Mouse (Mus musculus) cerebellum, adult 8-10 months (tissue): ENCODE measurements around the gene Gm20388.

Experiments
- DNase-seq: peaks from one replicate; pipeline ENCODE4 v3.0.0; 2022

Gm20388 gene

GRCm38 (mm10) chr8:122529159-122529558 lies 2618.5 kb downstream of the Gm20388 start:
- no peak for DNase-seq

DNA sequence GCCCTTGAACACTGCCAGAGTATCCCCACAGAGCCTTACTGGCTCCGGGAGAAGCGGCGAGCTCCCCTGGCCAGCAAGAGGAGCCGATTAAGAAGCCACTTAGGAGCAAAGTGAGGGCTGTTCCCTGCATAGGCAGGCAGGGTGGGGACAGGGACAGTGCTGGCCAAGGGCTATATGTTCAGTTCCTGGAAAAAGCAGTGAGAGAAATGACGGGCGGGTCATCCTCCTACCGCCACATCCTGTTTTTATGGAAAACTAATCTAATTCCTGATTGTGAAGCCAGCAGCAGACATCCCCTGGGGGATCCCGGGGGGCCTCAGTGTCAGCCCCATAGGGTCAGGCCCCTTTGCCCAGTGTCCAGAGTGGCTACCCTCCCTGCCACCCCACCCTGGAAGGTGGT lies 2620.7 kb downstream of the Gm20388 start:
- no peak for DNase-seq

GRCm38 (mm10) chr8:122537033-122537432 lies 2626.4 kb downstream of the Gm20388 start:
- no peak for DNase-seq

DNA sequence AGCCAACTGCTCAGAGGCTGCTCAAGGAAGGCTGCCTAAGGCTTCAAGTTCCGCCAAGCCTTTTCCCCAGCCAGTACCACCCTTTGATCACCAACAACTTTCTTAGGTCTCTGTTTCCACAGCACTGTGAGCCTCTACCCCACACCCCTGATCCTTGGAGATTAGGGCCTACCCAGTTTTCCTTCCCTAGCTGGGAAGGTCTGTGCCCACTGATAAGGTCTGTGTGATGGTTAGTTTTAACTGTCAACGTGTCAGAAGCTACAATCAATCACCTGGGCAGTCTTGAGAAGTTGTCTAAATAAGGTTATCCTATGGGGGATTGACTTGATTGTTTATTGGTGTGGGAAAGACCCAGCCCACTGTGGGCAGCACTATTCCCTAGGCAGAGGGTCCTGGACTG lies 2627.2 kb downstream of the Gm20388 start:
- DNase-seq: no peak

GRCm38 (mm10) chr8:122538310-122539076 lies 2627.9 kb downstream of the Gm20388 start:
- DNase-seq: no peak

DNA sequence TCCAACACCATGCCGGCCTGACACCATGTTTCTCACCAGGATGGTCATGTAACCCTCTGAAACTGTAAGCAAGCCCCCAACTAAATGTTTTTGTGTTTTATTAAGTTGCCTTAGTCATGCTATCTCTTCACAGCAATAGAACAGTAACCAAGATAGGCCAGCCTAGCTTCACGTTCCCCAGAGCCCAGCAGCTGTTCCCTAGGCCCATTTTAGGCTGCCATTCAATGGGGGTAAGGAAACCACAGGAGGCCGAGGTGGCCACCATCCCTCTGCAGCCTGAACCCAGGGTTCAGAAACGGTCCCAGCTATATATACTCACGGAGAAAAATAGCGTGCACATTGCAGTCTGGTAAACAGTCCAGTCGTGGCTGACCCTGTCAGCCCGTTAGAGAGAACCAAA lies 2633.5 kb downstream of the Gm20388 start:
- no peak for DNase-seq

- DNase-seq: no peak
Measured at GRCm38 (mm10) chr8:122546066-122546755, 2635.6 kb downstream of the Gm20388 start.

DNA sequence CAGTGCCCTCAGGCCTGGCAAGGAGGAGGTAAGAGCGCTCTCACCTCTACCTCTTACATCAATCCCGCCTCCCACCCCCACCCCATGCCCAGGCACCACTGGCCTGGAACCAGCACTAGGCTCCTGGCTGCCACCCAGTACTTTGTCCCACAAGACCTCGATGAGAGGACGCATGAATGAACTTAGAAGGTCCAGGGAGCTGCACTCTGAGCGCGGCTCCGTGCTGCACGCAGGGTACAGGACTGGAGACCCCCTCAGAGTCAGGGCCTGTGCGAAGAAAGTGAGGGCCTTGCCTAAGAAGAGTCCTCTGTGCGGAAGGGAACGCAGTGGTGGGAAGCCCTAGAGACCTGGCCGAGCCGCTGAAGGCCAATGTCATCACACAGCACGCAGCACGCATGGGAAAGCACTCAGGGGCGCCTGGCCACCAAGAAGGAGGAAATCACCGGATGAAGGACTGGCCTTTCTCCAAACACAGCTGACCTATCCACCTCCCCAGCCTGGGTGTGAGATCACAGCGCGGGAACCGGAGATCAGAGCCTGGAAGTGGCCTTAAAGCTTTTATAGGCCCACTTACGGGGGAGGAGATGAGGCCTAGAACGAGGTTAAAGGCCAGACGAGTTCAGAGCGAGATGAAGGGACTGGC lies 2636.3 kb downstream of the Gm20388 start:
- DNase-seq: no peak

DNA sequence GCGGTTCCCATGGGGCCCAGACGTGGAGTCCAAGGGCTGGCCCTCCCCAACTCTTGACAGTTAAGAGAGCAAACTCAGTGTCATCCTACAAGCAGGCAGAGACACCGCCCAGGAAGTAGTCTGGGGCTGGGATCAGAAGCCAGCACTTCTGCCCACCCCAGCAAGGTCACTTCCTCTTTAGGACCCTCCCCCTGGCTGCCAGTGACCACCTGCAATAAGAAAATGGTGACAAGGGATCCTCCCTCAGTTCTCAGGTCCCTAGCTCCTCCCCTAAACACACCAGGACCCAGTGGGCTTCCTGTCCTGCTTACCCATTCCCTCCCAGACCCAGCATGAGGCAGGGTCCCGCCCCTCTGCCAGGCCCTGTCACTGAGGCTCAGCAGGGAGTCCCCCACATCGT lies 2637.2 kb downstream of the Gm20388 start:
- DNase-seq: no peak

- no peak for DNase-seq
Measured at GRCm38 (mm10) chr8:122548331-122548730, 2637.7 kb downstream of the Gm20388 start.

DNA sequence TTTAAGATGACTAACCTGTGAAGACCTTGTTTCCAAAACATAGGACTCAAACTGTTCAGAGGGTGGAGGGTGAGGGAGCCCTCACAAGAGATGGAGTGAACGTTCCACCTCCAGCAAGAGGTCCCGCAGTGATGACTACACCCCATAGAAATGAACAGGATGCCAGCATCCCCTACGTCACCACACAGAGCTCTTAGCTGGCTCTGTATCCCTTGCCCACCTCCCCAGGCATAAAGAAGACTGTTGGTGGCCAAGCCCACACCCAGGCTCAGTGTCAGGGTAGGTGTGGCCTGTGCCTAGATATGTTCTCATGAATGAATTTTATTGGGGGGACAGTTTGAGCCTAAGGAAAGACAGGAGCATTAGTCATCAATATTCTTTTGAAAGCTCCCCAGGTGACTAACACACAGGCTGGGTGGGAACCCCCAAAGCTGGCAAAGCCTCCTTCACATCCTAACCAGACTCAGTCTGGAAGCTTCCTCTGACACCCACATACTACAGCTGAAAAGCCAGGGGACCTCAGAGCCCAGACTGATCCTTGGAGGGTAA lies 2638.3 kb downstream of the Gm20388 start:
- no peak for DNase-seq

- DNase-seq: no peak
Measured at GRCm38 (mm10) chr8:122550234-122550994, 2639.8 kb downstream of the Gm20388 start.

DNA sequence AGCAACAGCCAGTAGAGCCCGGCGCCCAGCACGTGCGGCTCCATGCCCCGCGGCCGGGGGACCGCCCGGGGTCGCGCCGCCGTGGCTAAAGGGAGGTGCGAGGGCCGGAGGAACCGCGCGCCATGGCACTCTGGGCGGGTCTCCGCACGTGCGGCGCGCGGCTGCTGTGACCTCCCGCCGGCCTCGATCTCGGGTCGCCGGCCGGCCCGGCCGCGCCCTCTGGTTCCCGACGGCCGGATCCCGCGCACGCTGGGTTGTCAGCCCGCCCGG lies 2640.3 kb downstream of the Gm20388 start:
- no peak for DNase-seq

DNA sequence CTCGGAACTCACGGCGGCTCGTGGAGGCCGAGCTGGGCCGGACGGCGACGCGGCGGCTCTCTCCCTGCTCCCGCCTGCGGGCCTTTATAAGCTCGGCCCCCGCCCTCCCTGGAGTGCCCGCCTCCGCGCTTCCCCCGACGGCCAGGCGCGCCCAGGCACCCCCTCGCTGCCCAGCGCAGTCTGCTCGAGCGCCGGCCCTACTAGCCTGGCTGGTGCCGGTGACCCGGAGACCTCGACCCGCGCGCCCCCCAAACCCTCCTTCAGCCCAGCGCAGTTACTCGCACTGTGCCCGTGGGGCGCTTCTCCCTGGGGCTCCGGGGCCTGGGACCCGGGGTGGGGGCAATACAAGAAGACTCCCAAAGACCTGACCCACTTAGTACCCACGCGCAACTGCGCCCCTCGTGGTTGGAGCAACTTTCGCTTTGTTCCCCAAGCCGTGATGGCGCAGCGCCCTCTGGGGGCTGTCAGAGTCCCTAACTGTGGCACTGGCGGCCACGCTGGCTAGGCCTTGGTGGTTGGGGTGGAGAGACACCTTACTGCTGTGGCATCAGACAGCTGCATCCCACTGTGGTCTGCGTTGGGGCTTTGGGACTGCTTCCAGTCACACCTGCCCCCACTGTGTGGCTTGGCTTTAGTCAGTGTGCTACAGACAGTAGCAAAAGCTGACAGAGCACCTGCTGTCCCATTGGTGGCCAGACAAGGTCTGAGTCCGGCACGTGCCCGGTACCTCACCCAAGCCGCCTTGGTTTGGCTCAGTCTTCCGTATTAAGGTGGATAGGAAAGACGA lies 2640.8 kb downstream of the Gm20388 start, which contains the start of gene Piezo1:
TSS of gene Piezo1 (minus strand) at position 65 of the 787 bp plus-strand sequence.
- DNase-seq: peak; percentile 56

GRCm38 (mm10) chr8:122554786-122555185 lies 2644.1 kb downstream of the Gm20388 start:
- DNase-seq: no peak

DNA sequence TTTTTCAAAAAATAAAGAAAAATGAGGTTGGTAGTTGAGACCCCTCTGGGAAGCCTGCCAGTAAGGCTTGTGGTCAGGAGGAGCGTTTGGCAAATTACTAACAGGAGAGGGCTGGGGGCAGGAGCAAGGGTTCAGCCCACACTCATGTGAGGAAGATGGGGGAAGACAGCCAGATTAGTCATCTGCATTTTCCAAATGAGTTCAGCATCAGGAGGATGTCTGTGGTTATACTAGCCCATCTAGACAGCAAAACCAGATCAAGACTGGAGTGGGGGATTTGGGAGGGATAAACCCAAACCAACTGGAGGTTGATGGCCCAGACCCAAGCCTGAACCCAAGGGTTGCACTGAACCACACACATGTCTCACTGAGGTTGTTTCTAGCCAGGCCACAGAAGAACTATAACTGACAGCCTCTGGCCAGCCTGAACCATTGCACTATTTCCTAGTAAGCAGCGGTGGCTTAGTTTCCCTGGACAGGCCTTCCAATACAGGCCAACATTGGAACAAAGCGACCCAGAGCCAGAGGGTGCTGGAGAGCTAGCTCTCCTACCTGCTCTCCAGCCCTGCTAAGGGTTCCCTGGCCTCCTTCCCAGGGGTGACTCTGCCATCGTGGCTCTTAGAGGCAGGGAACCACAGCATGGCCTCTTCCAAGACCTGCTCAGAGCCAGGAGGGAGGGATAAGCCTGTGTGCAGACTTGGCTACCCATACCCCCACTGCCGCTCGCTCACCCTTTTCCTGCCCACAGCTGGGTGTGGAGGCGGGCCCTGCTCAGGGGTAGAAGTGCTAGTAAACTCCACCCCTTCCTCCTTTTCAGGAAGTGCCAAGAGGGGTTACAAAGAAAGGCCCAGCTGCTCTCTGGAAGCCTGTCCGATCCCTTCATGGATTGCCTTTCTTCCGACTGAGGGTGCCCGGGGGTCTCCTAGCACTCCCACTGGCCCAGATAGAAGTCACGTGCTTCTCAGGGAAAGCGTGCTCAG lies 2645.7 kb downstream of the Gm20388 start:
- no peak for DNase-seq

- DNase-seq: no peak
Measured at GRCm38 (mm10) chr8:122557248-122558038, 2646.8 kb downstream of the Gm20388 start.

DNA sequence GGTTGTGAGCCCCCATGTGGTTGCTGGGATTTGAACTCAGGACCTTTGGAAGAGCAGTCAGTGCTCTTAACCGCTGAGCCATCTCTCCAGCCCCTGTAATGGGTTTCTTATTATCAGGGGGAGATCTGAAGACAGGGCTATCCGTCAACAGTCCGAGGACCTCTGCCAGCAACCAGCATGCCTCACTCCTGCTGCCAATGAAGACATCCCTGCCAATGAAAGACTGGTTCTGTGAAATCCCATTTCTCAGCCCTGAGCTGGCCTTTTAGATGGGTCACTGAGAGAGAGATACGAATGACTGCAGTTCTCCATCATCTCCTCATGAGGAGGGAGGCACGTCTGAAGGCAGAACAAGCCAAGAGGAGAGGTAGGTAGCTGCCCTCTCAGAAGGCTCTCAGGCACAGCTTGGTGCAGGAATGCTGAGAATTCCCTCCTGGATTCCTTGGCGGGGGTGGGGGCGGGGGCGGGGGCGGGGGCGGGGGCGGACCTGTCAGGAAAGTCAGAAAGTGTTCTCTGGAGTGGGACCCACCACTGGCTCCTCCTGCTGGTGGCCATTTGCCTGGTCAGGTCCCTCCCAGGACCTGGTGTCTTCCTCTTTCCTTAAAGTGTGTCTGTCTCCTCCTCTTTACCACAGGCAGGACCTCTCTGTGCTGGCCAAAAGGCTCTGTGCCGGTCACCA lies 2648.2 kb downstream of the Gm20388 start:
- DNase-seq: no peak

- DNase-seq: no peak
Measured at GRCm38 (mm10) chr8:122561199-122561598, 2650.6 kb downstream of the Gm20388 start.
